Mouse (Mus musculus) ES-E14 (cell line): ENCODE data around the gene Deaf1.

ENCODE experiments used
- CHD2 ChIP-seq: IDR thresholded peaks from 2 replicates; pipeline ENCODE4 v1.6.1; 2014; ENCODE audit warnings: mild to moderate bottlenecking, low read depth, low read length, inconsistent platforms
- MAFK ChIP-seq: IDR thresholded peaks from 2 replicates; pipeline ENCODE4 v1.6.1; 2014; ENCODE audit warnings: mild to moderate bottlenecking, low read depth, low read length, inconsistent platforms; ENCODE audit not compliant: insufficient read depth
- ZC3H11A ChIP-seq: IDR thresholded peaks from 2 replicates; pipeline ENCODE4 v1.6.1; 2012; ENCODE audit warnings: low read depth, mild to moderate bottlenecking, inconsistent platforms, low read length, borderline replicate concordance
- ZNF384 ChIP-seq: IDR thresholded peaks from 2 replicates; pipeline ENCODE4 v1.6.1; 2012; ENCODE audit warnings: low read depth, low read length, inconsistent platforms

DNA sequence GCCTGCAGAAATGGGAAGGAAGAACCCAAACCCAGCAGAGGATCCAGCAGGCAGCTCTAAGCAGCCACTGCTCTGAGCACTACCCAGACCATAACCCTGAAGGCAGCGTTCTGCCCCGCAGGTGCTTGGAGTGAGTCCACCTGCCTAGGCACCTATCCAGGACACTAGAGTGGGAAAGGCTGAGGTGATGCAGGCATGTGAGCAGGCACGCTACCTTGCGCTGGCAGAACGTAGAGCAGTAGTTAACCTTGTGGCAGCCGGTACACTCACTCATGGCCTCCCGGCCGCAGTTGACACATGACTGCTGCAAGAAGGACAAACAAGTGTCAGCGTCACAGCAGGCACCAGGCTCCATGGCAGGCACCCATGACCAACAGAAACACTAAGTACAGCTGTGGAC lies 26.1 kb downstream of the Deaf1 start:
- TF ChIP-seq ZNF384 (no peak), ZC3H11A (no peak), MAFK (no peak), CHD2 (no peak)
